Mouse (Mus musculus) telencephalon, adult 2 months (tissue): Measurements from ENCODE around the gene Vps35.

Experiments
- DNase-seq: peaks from one replicate; pipeline ENCODE4 v3.0.0-alpha.2; 2011; ENCODE audit warnings: low read depth, low spot score

Vps35 gene

GRCm38 (mm10) chr8:85299434-85300077 is at the start of gene Vps35, which contains the start of gene Orc6:
Gene Vps35 (minus strand): TSS chr8:85299802.
Gene Orc6 (plus strand): TSS chr8:85299632.
- DNase-seq: peak; percentile 93

GRCm38 (mm10) chr8:85339871-85340573 is 40.4 kb upstream of the Vps35 start:
- no peak for DNase-seq

- DNase-seq: no peak
Measured at GRCm38 (mm10) chr8:85337681-85338080, 38.1 kb upstream of the Vps35 start.

GRCm38 (mm10) chr8:85336211-85336933 is 36.8 kb upstream of the Vps35 start:
- no peak for DNase-seq

GRCm38 (mm10) chr8:85335105-85335504 is 35.5 kb upstream of the Vps35 start:
- DNase-seq: no peak

GRCm38 (mm10) chr8:85329506-85329905 is 29.9 kb upstream of the Vps35 start:
- DNase-seq: no peak

GRCm38 (mm10) chr8:85327036-85327435 is 27.4 kb upstream of the Vps35 start:
- DNase-seq: no peak

- no peak for DNase-seq
Measured at GRCm38 (mm10) chr8:85323084-85323483, 23.5 kb upstream of the Vps35 start.

GRCm38 (mm10) chr8:85321981-85322380 is 22.4 kb upstream of the Vps35 start:
- no peak for DNase-seq

- DNase-seq: no peak
Measured at GRCm38 (mm10) chr8:85318534-85318933, 18.9 kb upstream of the Vps35 start.

- no peak for DNase-seq
Measured at GRCm38 (mm10) chr8:85313036-85313435, 13.4 kb upstream of the Vps35 start.

GRCm38 (mm10) chr8:85311743-85312142 is 12.1 kb upstream of the Vps35 start:
- peak; percentile 5 for DNase-seq

GRCm38 (mm10) chr8:85308564-85308963 is 9.0 kb upstream of the Vps35 start:
- DNase-seq: no peak

GRCm38 (mm10) chr8:85303531-85303930 is 3.9 kb upstream of the Vps35 start:
- no peak for DNase-seq

- no peak for DNase-seq
Measured at GRCm38 (mm10) chr8:85302931-85303330, 3.3 kb upstream of the Vps35 start.

GRCm38 (mm10) chr8:85301941-85302340 is 2.3 kb upstream of the Vps35 start:
- no peak for DNase-seq

GRCm38 (mm10) chr8:85298600-85299433 is 785 bp downstream of the Vps35 start:
- peak; percentile 9 for DNase-seq

GRCm38 (mm10) chr8:85286846-85287245 is 12.8 kb downstream of the Vps35 start:
- no peak for DNase-seq

- DNase-seq: no peak
Measured at GRCm38 (mm10) chr8:85227297-85227696, 72.3 kb downstream of the Vps35 start.

- DNase-seq: no peak
Measured at GRCm38 (mm10) chr8:85225688-85226087, 73.9 kb downstream of the Vps35 start, which contains the start of gene Olfr371. Gene Olfr371 (plus strand): TSS chr8:85225988.

- no peak for DNase-seq
Measured at GRCm38 (mm10) chr8:85220992-85221391, 78.6 kb downstream of the Vps35 start.

GRCm38 (mm10) chr8:85220220-85220619 is 79.4 kb downstream of the Vps35 start:
- peak; percentile 6 for DNase-seq
